In the genomic region with DNA sequence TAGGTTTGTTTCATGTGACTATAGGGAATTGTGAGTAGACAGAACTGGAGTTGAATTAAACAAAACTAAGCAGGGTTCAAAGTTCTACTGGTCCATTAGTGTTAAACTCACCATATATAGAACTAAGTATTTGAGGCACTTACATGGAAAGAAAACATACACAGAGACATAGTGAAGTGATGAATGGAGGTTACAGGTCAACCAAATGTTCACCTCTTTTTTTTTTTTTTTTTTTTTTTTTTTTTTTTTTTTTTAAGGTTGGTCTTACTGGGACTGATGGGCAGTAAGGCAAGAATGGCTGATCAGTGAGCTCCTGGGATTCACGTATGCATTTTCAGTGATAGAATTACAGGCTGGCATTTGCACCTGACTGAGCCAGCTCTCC, we compare ENCODE assay signal across 7 mouse cellular contexts. TPM values are rescaled to one million over a fixed set of nuclear protein-coding genes. Genes with fewer than 3 reads are reported as not detected.
DNase-seq lines count a peak whose midpoint lies in the region; ATAC-seq and TF ChIP-seq lines count a peak whose summit lies in the region.

No protein-coding gene starts in this region.

- ATAC-seq in lung, embryonic 15.5 days (ENCODE audit: borderline replicate concordance, extremely low read depth, low FRiP score, low TSS enrichment): 0 out of 2 replicates have a peak, but pooled peaks have one; percentile 20
- ATAC-seq in erythroblast, adult 5-6 weeks (replicated peaks; ENCODE audit: low FRiP score, poor library complexity, severe bottlenecking): 0 out of 2 replicates have a peak, but pooled peaks have one; percentile 3
- ATAC-seq in limb, embryonic 11.5 days (ENCODE audit: insufficient number of reproducible peaks, low FRiP score, low TSS enrichment, low read depth): no peak

- no peaks in the 10 kb centered on the region for H3K9me3 ChIP-seq in lung, embryonic 15.5 days
- H3K9me3 ChIP-seq in limb, embryonic 11.5 days (ENCODE audit: control insufficient read depth, low read length): no peaks in the 10 kb centered on the region

- H3K9ac ChIP-seq in lung, embryonic 15.5 days: peak overlapping the region; percentile 74; the same call in 1 of the 2 replicates
- H3K9ac ChIP-seq in limb, embryonic 11.5 days (ENCODE audit: low read length): no peak overlapping the region

- no peak for TF ChIP-seq CTCF in small intestine, adult 2 months (IDR thresholded peaks at IDR 0.05; ENCODE audit: extremely low read depth, insufficient read length, insufficient replicate concordance, low read depth, low read length)

- WGBS in lung, embryonic 15.5 days: 61% methylated on average over 1 of the region's 1 CpGs
- WGBS in limb, embryonic 11.5 days: 54% methylated on average over 1 of the region's 1 CpGs
- 74% methylated on average over 1 of the region's 1 CpGs for WGBS in small intestine, adult 2 months

- no peak for DNase-seq in lung, postnatal 4 days
- no peak for DNase-seq in limb, embryonic 11.5 days (ENCODE audit: low spot score)
- DNase-seq in frontal cortex, postnatal 14 days (ENCODE audit: low spot score in 2 of 2): no peak
- DNase-seq in layer of hippocampus, adult 8-10 months (ENCODE audit: low spot score in 2 of 2): no peak

- peak overlapping the region; percentile 79 for H3K4me2 ChIP-seq in lung, embryonic 15.5 days
- peak overlapping the region; percentile 79 for H3K4me2 ChIP-seq in limb, embryonic 11.5 days (ENCODE audit: low read depth, severe bottlenecking)

- H3K4me1 ChIP-seq in lung, embryonic 15.5 days: peaks cover 14% of the 10 kb centered on the region
- H3K4me1 ChIP-seq in limb, embryonic 11.5 days (ENCODE audit: control insufficient read depth, insufficient read depth, low read length): 0 out of 2 replicates have a peak, but pooled peaks cover 3% of the 10 kb centered on the region
- H3K4me1 ChIP-seq in small intestine, adult 2 months (ENCODE audit: control insufficient read depth, insufficient read depth, insufficient read length, low read length): peaks cover 2% of the 10 kb centered on the region

- no peaks in the 10 kb centered on the region for H3K27me3 ChIP-seq in lung, embryonic 15.5 days
- H3K27me3 ChIP-seq in limb, embryonic 11.5 days (ENCODE audit: control insufficient read depth, insufficient read depth, low read length): no peaks in the 10 kb centered on the region
- no peaks in the 10 kb centered on the region for H3K27me3 ChIP-seq in small intestine, adult 2 months (ENCODE audit: control insufficient read depth, insufficient read depth, low read length)

- no peak for TF ChIP-seq POLR2A in small intestine, adult 2 months (IDR thresholded peaks at IDR 0.05; ENCODE audit: low read depth, low read length)

- peak overlapping the region; percentile 85 for H3K4me3 ChIP-seq in lung, embryonic 15.5 days
- peak overlapping the region; percentile 68 for H3K4me3 ChIP-seq in limb, embryonic 11.5 days (ENCODE audit: low read depth, low read length)
- H3K4me3 ChIP-seq in small intestine, adult 2 months (ENCODE audit: low read depth, low read length): peak overlapping the region; percentile 87

- peak overlapping the region; percentile 78; the same call in 1 of the 2 replicates for H3K27ac ChIP-seq in lung, embryonic 15.5 days
- no peak overlapping the region for H3K27ac ChIP-seq in limb, embryonic 11.5 days (replicated peaks; ENCODE audit: low read depth, low read length)
- no peak overlapping the region for H3K27ac ChIP-seq in small intestine, adult 2 months (ENCODE audit: insufficient read depth, low read depth, low read length)

- 0 out of 2 replicates have a peak, but pooled peaks cover 6% of the 10 kb centered on the region for H3K36me3 ChIP-seq in lung, embryonic 15.5 days
- H3K36me3 ChIP-seq in limb, embryonic 11.5 days (ENCODE audit: control insufficient read depth, insufficient read depth, low read length): no peaks in the 10 kb centered on the region; the same call in none of the 2 replicates
- H3K36me3 ChIP-seq in small intestine, adult 2 months (ENCODE audit: control insufficient read depth, insufficient read depth, low read length): peaks cover 7% of the 10 kb centered on the region; the same call in 1 of the 2 replicates

RNA-seq across cellular contexts. Expression of a gene that starts 0.3 kb away (rescaled TPM):
- 38.8 and 44.7 TPM in 2 replicates for polyA plus RNA-seq in lung, embryonic 15.5 days (2015; fragmentation: Nextera tagmentation; extraction: Ambion mirVana)
- 107 and 122 TPM in 2 replicates for total RNA-seq in erythroblast, adult 5-6 weeks (2015; ENCODE audit: low replicate concordance)
- 114 and 164 TPM in 2 replicates for total RNA-seq in erythroblast, adult 5-6 weeks (2017; ENCODE audit: low replicate concordance)
- polyA plus RNA-seq in limb, embryonic 11.5 days (2014; fragmentation: Nextera tagmentation; extraction: Ambion mirVana): 25.1 and 26.2 TPM in 2 replicates
- polyA plus RNA-seq in small intestine, adult 2 months (2012; rRNA removed): 37.3 and 55.7 TPM in 2 replicates
- 10 to 100 TPM; 84.3 to 86.7 (median 85.4) TPM for total RNA-seq in layer of hippocampus, adult 8-10 months (2022)

RNA-seq across cellular contexts. Expression of a gene that starts 16.5 kb away (rescaled TPM):
- 0.50 and 0.82 TPM in 2 replicates for polyA plus RNA-seq in lung, embryonic 15.5 days (2015; fragmentation: Nextera tagmentation; extraction: Ambion mirVana)
- total RNA-seq in erythroblast, adult 5-6 weeks (2015; ENCODE audit: low replicate concordance): 4.6 and 21.7 TPM in 2 replicates
- total RNA-seq in erythroblast, adult 5-6 weeks (2017; ENCODE audit: low replicate concordance): 8.5 and 13.2 TPM in 2 replicates
- polyA plus RNA-seq in limb, embryonic 11.5 days (2014; fragmentation: Nextera tagmentation; extraction: Ambion mirVana): 1.7 and 1.8 TPM in 2 replicates
- 0.09 and 0.22 TPM in 2 replicates for polyA plus RNA-seq in small intestine, adult 2 months (2012; rRNA removed)
- total RNA-seq in layer of hippocampus, adult 8-10 months (2022): 1 to 10 TPM in 1 of 4 experiments, under 1 TPM in 3; 0.71 to 1.3 (median 0.96) TPM

RNA-seq across cellular contexts. Expression of a gene that starts 28.2 kb away (rescaled TPM):
- polyA plus RNA-seq in lung, embryonic 15.5 days (2015; fragmentation: Nextera tagmentation; extraction: Ambion mirVana): 1.5 and 1.7 TPM in 2 replicates
- total RNA-seq in erythroblast, adult 5-6 weeks (2015; ENCODE audit: low replicate concordance): 1.3 TPM in 2 replicates
- 0.09 TPM in 1 of 2 replicates, not detected in the other for total RNA-seq in erythroblast, adult 5-6 weeks (2017; ENCODE audit: low replicate concordance)
- polyA plus RNA-seq in limb, embryonic 11.5 days (2014; fragmentation: Nextera tagmentation; extraction: Ambion mirVana): 0.18 and 0.23 TPM in 2 replicates
- polyA plus RNA-seq in small intestine, adult 2 months (2012; rRNA removed): not detected in 2 replicates
- total RNA-seq in layer of hippocampus, adult 8-10 months (2022): 1 to 10 TPM in 3 of 4 experiments, under 1 TPM in 1; 0.93 to 2.9 (median 2.3) TPM
